Comparison of ENCODE assay signal across 9 mouse cellular contexts in the genomic region with DNA sequence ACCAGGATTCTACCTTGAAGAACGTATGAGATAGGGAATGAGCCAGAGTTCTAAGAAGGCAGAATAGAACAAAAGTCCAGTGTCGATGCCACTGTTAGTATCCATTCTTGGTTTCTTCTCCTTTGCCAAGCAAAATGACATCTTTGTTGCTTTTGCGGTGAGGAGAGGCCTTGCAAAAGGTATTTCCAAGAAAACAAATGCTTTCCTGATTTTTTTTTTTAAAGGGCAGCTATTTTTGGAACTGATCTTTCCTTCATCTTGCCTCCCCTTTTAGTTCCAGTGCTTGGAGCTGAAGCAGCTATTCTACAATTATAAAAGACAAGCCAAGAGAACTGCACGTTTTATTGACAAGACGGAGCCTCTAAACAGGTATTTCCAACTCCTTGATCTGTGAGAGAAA. TPM values are rescaled to one million over a fixed set of nuclear protein-coding genes. Genes with fewer than 3 reads are reported as not detected.
DNase-seq lines count a peak whose midpoint lies in the region; ATAC-seq and TF ChIP-seq lines count a peak whose summit lies in the region.
"Had no signal": no experiment of that assay in that cellular context is flagged by ENCODE, and none has a peak within 500 bp of the region (broad histone marks: within the 10 kb centered on the region; RNA-seq: fewer than 3 reads in every experiment).

TSS of gene Snd1 (plus strand) at position 301 of the 400 bp plus-strand sequence.

- TF ChIP-seq CTCF in CH12.LX (conservative IDR thresholded peaks at IDR 0.05 in 1 of 2, IDR thresholded peaks at IDR 0.05 in 1 of 2; ENCODE audit: low read depth in 2 of 2, low read length in 2 of 2) = no peak
- TF ChIP-seq CTCF in Patski (IDR thresholded peaks at IDR 0.05) = no peak

- TF ChIP-seq RAD21 in CH12.LX (IDR thresholded peaks at IDR 0.05; ENCODE audit: low read depth, low read length) = no peak

- no peaks in the 10 kb centered on the region for H3K9me3 ChIP-seq in CH12.LX (replicated peaks; ENCODE audit: low read length)
- no peaks in the 10 kb centered on the region for H3K9me3 ChIP-seq in forebrain, embryonic 15.5 days
- H3K9me3 ChIP-seq in hindbrain, embryonic 10.5 days = no peaks in the 10 kb centered on the region
- H3K9me3 ChIP-seq in liver, embryonic 11.5 days (ENCODE audit: control insufficient read depth, low read length) = no peaks in the 10 kb centered on the region
- H3K9me3 ChIP-seq in stomach, embryonic 15.5 days = no peaks in the 10 kb centered on the region

- 89% methylated on average over 5 of the region's 5 CpGs for WGBS in forebrain, embryonic 15.5 days
- 87% methylated on average over 5 of the region's 5 CpGs for WGBS in hindbrain, embryonic 10.5 days
- 85% methylated on average over 5 of the region's 5 CpGs for WGBS in liver, embryonic 11.5 days
- 85% methylated on average over 5 of the region's 5 CpGs for WGBS in stomach, embryonic 15.5 days

- H3K27ac ChIP-seq in CH12.LX (ENCODE audit: insufficient read depth, low read depth) = no peak within 1 kb of the TSS
- H3K27ac ChIP-seq in forebrain, embryonic 15.5 days (replicated peaks) = no peak within 1 kb of the TSS
- no peak within 1 kb of the TSS for H3K27ac ChIP-seq in hindbrain, embryonic 10.5 days
- H3K27ac ChIP-seq in liver, embryonic 11.5 days (ENCODE audit: low read depth, low read length) = no peak within 1 kb of the TSS
- no peak within 1 kb of the TSS for H3K27ac ChIP-seq in stomach, embryonic 15.5 days

- H3K4me3 ChIP-seq in CH12.LX (replicated peaks in 1 of 3; ENCODE audit: low read depth in 2 of 3, low read length in 2 of 3, poor library complexity in 1 of 3) = no peak within 1 kb of the TSS
- H3K4me3 ChIP-seq in forebrain, embryonic 15.5 days = no peak within 1 kb of the TSS
- no peak within 1 kb of the TSS for H3K4me3 ChIP-seq in hindbrain, embryonic 10.5 days
- H3K4me3 ChIP-seq in liver, embryonic 11.5 days (ENCODE audit: low read depth, low read length) = no peak within 1 kb of the TSS
- H3K4me3 ChIP-seq in stomach, embryonic 15.5 days (replicated peaks) = no peak within 1 kb of the TSS
- H3K4me3 ChIP-seq: erythroblast, embryonic 14.5 days had no signal

- no peak within 1 kb of the TSS for H3K4me2 ChIP-seq in CH12.LX (ENCODE audit: insufficient read depth, low read depth, poor library complexity, severe bottlenecking)
- H3K4me2 ChIP-seq in forebrain, embryonic 15.5 days (replicated peaks) = no peak within 1 kb of the TSS
- no peak within 1 kb of the TSS for H3K4me2 ChIP-seq in liver, embryonic 11.5 days
- H3K4me2 ChIP-seq in stomach, embryonic 15.5 days = no peak within 1 kb of the TSS

- no peaks in the 10 kb centered on the region for H3K36me3 ChIP-seq in CH12.LX (replicated peaks in 1 of 2; ENCODE audit: control insufficient read depth in 1 of 2, insufficient read depth in 1 of 2, low read length in 1 of 2)
- no peaks in the 10 kb centered on the region for H3K36me3 ChIP-seq in forebrain, embryonic 15.5 days
- no peaks in the 10 kb centered on the region for H3K36me3 ChIP-seq in hindbrain, embryonic 10.5 days
- no peaks in the 10 kb centered on the region for H3K36me3 ChIP-seq in liver, embryonic 11.5 days (ENCODE audit: control insufficient read depth, insufficient read depth, low read length)
- H3K36me3 ChIP-seq in stomach, embryonic 15.5 days = no peaks in the 10 kb centered on the region

- POLR2A ChIA-PET in Patski (lab: Charles Lee) = interaction anchor here (1.0 kb wide), 1 partner anchor 43 kb away, joined by 3 read pairs; no protein-coding TSS in a partner anchor

- dilution Hi-C loops in CH12.LX (cut with MboI; ENCODE audit: extremely low pct_ligation_motif_present, extremely low pct_unique_long_range_greater_than_20kb, low sequenced_read_pairs) = no loop called here

- peaks cover 0 to 8% of the 10 kb centered on the region in 2 experiments; a peak in 2 of 4 replicates for H3K4me1 ChIP-seq in CH12.LX (ENCODE audit: control insufficient read depth in 1 of 2, insufficient read depth in 2 of 2)
- H3K4me1 ChIP-seq in forebrain, embryonic 15.5 days = peaks cover 4% of the 10 kb centered on the region
- peaks cover 10% of the 10 kb centered on the region for H3K4me1 ChIP-seq in hindbrain, embryonic 10.5 days (replicated peaks)
- H3K4me1 ChIP-seq in liver, embryonic 11.5 days (replicated peaks; ENCODE audit: control insufficient read depth, insufficient read depth, low read length) = no peaks in the 10 kb centered on the region; the same call in 1 of the 2 replicates
- 0 out of 2 replicates have a peak, but pooled peaks cover 4% of the 10 kb centered on the region for H3K4me1 ChIP-seq in stomach, embryonic 15.5 days

- CTCF ChIA-PET in Patski (lab: Charles Lee) = no interaction called here

- in situ Hi-C loops in CH12.LX (cut with MboI; ENCODE audit: low pct_ligation_motif_present, low pct_unique_long_range_greater_than_20kb, low sequenced_read_pairs) = no loop called here
- in situ Hi-C loops in Patski (cut with MboI; ENCODE audit: low pct_unique_long_range_greater_than_20kb) = loop anchor here (5.0 kb wide), 1 partner anchor 48 kb away; the partner anchor contains the start of genes Fscn3 and Gcc1

- TF ChIP-seq POLR2A in CH12.LX (IDR thresholded peaks at IDR 0.05; ENCODE audit: low read depth, low read length) = no peak

- no peak for TF ChIP-seq EP300 in CH12.LX (IDR thresholded peaks at IDR 0.05; ENCODE audit: low read length)

- DNase-seq in CH12.LX (ENCODE audit: extremely low read depth) (no peak), Patski (ENCODE audit: low read depth, low spot score) (no peak), MN1 (ENCODE audit: low spot score) (no peak)
- no peak for DNase-seq in hindbrain, embryonic 10.5 days (ENCODE audit: low spot score)
- DNase-seq in liver, embryonic 11.5 days (ENCODE audit: low spot score) = no peak
- DNase-seq in kidney, postnatal 36 days = no peak

- no peak within 1 kb of the TSS for H3K9ac ChIP-seq in CH12.LX (ENCODE audit: insufficient read depth, low read depth)
- H3K9ac ChIP-seq in forebrain, embryonic 15.5 days (replicated peaks) = no peak within 1 kb of the TSS
- no peak within 1 kb of the TSS for H3K9ac ChIP-seq in liver, embryonic 11.5 days (ENCODE audit: low read depth, low read length)
- no peak within 1 kb of the TSS for H3K9ac ChIP-seq in stomach, embryonic 15.5 days

- no peak for ATAC-seq in Patski
- no peak for ATAC-seq in forebrain, embryonic 15.5 days (replicated peaks)
- ATAC-seq in liver, embryonic 11.5 days (replicated peaks; ENCODE audit: low FRiP score) = no peak
- ATAC-seq in stomach, embryonic 15.5 days (ENCODE audit: insufficient read depth, low FRiP score, low read depth) = no peak

- H3K79me2 ChIP-seq in CH12.LX (replicated peaks; ENCODE audit: control insufficient read depth, extremely low read depth, insufficient read depth, poor library complexity, severe bottlenecking) = no peaks in the 10 kb centered on the region

- H3K27me3 ChIP-seq in CH12.LX (replicated peaks) = no peaks in the 10 kb centered on the region
- no peaks in the 10 kb centered on the region for H3K27me3 ChIP-seq in Patski
- no peaks in the 10 kb centered on the region for H3K27me3 ChIP-seq in forebrain, embryonic 15.5 days
- no peaks in the 10 kb centered on the region for H3K27me3 ChIP-seq in hindbrain, embryonic 10.5 days (ENCODE audit: insufficient read depth, poor library complexity, severe bottlenecking)
- no peaks in the 10 kb centered on the region for H3K27me3 ChIP-seq in liver, embryonic 11.5 days (replicated peaks; ENCODE audit: control insufficient read depth, insufficient read depth, low read length)
- H3K27me3 ChIP-seq in stomach, embryonic 15.5 days (replicated peaks) = no peaks in the 10 kb centered on the region

TF ChIP-seq in CH12.LX, 34 proteins besides CTCF, POLR2A, EP300 and RAD21:
- no peak for TF ChIP-seq ZC3H11A (IDR thresholded peaks at IDR 0.05; ENCODE audit: low read depth, low read length)
- no peak for TF ChIP-seq BHLHE40 (IDR thresholded peaks at IDR 0.05; ENCODE audit: low read depth, low read length)
- TF ChIP-seq SMC3 (IDR thresholded peaks at IDR 0.05; ENCODE audit: low read depth, low read length) = no peak
- TF ChIP-seq MAZ (IDR thresholded peaks at IDR 0.05; ENCODE audit: low read depth, low read length) = no peak
- no peak for TF ChIP-seq ZNF384 (IDR thresholded peaks at IDR 0.05; ENCODE audit: low read depth, low read length)
- no peak for TF ChIP-seq JUN (IDR thresholded peaks at IDR 0.05; ENCODE audit: insufficient read depth, low read depth, low read length)
- TF ChIP-seq PAX5 (IDR thresholded peaks at IDR 0.05; ENCODE audit: low read length) = no peak
- TF ChIP-seq MAX (IDR thresholded peaks at IDR 0.05; ENCODE audit: low read length) = no peak
- no peak for TF ChIP-seq USF2 (conservative IDR thresholded peaks at IDR 0.05; ENCODE audit: low read depth, low read length)
- TF ChIP-seq KAT2A (IDR thresholded peaks at IDR 0.05; ENCODE audit: insufficient replicate concordance, low read length) = no peak
- no peak for TF ChIP-seq ZMIZ1 (IDR thresholded peaks at IDR 0.05; ENCODE audit: low read depth, low read length)
- TF ChIP-seq ETS1 (conservative IDR thresholded peaks at IDR 0.05; ENCODE audit: low read depth, low read length) = no peak
- no peak for TF ChIP-seq ZKSCAN1 (IDR thresholded peaks at IDR 0.05; ENCODE audit: borderline replicate concordance, low read depth, low read length)
- TF ChIP-seq MAFK (IDR thresholded peaks at IDR 0.05; ENCODE audit: insufficient replicate concordance, low read length) = no peak

RNA-seq across cellular contexts. Expression of gene Snd1, which starts in this region (rescaled TPM):
- total RNA-seq in CH12.LX (2012; rRNA removed) = 288 and 377 TPM in 2 replicates
- total RNA-seq in CH12.LX (2014; rRNA removed) = 80.1 and 83.7 TPM in 2 replicates
- 197 and 210 TPM in 2 replicates for polyA plus RNA-seq in CH12.LX (2012; ENCODE audit: insufficient read length, low read depth)
- polyA plus RNA-seq in Patski (2021) = 107 TPM
- polyA plus RNA-seq in forebrain, embryonic 15.5 days (2015; fragmentation: Nextera tagmentation; extraction: Ambion mirVana) = 76.5 and 77.6 TPM in 2 replicates
- polyA plus RNA-seq in hindbrain, embryonic 10.5 days (2016; fragmentation: Nextera tagmentation; extraction: Ambion mirVana) = 112 and 117 TPM in 2 replicates
- polyA plus RNA-seq in liver, embryonic 11.5 days (2014; fragmentation: Nextera tagmentation; extraction: Ambion mirVana) = 107 and 117 TPM in 2 replicates
- polyA plus RNA-seq in stomach, embryonic 15.5 days (2015; fragmentation: Nextera tagmentation; extraction: Ambion mirVana) = 128 and 153 TPM in 2 replicates
